Mouse (Mus musculus) embryo, embryonic 11.5 days (tissue): ENCODE results near the gene Kank2.

Experiments
- DNase-seq: peaks from one replicate; pipeline ENCODE4 v3.0.0-alpha.2; 2012; ENCODE audit warnings: low read depth, low spot score

The Kank2 gene

GRCm38 (mm10) chr9:21798345-21799009, at the start of gene Kank2:
Gene Kank2, minus strand, starts transcription at chr9:21798744.
- peak; percentile 76 for DNase-seq

- no peak for DNase-seq
Measured at GRCm38 (mm10) chr9:21847926-21848325, 49.4 kb upstream of the Kank2 start.

DNA sequence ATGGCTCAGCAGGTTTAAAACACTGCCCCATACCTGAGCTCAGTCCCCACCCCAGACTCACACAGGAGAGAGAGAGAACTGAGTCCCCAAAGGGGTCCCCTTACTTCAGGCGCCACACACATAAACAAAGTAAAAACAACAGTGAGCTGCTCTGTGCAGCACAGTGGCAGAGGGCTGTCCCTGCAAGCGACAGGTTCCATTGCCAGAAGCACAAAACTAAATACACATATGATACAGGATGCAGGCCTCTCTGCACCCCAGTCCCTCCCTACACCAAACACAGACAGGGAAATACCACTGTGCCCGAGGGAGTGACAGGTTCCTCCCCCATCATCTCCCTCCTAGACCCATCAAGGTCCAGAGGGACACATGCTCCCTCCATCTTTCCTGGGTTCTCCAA, 48.9 kb upstream of the Kank2 start:
- no peak for DNase-seq

DNA sequence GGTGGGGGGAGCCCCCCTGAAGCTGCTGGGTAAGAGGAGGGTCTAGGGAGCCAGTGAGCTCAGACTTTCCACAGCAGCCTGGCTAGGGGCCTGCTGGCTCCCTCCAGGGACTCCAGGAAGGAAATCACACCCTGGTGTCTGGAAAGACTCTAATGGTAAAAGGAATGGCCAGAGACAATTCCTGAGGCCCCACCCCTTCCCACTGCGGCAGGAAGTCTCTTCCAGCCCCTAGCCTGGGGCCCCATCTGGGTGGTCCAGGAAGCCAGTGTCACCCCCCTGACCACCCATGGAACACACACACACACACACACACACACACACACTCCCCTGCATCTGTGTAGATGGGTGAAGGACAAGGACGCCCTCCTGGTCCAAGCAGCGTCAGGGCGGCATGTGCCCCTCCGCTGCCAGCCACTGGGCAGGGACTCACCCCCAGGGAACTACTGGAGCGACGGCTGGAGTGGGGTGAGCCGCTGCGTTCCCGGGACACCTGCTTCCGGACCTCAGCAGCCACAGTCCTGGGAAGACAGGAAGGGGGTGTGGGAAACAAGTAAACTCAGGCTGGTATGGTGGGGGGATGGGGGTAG, 48.3 kb upstream of the Kank2 start:
- no peak for DNase-seq

GRCm38 (mm10) chr9:21845381-21846080, 47.0 kb upstream of the Kank2 start:
- no peak for DNase-seq

GRCm38 (mm10) chr9:21843086-21843485, 44.5 kb upstream of the Kank2 start:
- no peak for DNase-seq

GRCm38 (mm10) chr9:21842391-21842790, 43.8 kb upstream of the Kank2 start:
- no peak for DNase-seq

DNA sequence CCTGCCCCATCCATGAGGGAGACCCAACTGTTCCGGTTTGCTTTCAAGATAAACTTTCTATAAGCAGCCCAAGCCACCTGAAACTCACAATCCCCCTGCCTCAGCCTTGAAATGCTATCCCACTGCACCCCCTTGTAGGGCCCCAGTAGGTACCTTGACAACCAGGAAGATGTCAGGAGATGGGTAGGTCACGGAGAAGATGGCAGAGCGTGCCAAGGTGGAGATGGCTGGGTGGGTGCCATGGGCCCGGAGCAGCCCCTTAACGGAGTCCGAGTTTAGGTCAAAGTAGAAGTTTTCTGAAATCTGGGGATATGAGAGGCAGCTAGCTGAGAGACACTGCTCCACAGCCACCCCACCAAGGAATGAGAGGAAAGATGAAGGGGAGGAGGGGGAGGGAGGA, 42.8 kb upstream of the Kank2 start:
- DNase-seq: no peak

GRCm38 (mm10) chr9:21840115-21840787, 41.7 kb upstream of the Kank2 start:
- DNase-seq: no peak

- no peak for DNase-seq
Measured at GRCm38 (mm10) chr9:21837690-21838089, 39.1 kb upstream of the Kank2 start.

DNA sequence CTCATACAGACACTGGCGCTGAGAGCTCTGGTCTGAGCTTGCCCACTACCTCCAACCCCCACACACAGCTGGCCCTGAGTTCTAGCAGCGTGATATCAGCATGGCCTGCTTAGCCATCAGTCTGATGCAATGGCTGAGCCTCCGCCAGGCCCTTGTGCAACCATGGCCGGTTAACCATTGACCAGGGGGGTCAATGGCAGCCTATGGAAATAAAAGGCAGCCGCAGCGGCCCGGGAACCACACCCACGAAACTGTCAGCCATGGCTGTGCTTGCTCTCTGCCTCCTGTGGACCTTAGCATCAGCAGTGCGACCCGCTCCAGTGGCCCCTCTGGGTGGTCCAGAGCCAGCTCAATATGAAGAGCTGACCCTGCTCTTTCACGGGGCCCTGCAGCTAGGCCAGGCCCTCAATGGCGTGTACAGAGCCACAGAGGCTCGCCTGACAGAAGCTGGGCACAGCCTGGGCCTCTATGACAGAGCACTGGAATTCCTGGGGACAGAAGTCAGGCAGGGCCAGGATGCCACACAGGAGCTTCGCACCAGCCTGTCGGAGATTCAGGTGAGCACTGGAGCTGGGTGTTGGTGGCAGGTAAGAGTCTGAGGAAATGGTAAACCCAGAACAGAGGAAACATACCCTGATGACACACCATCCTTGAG, 36.8 kb upstream of the Kank2 start, which contains the start of gene Angptl8:
Angptl8 (plus strand) TSS at position 253 of the 655 bp plus-strand sequence.
- DNase-seq: no peak

DNA sequence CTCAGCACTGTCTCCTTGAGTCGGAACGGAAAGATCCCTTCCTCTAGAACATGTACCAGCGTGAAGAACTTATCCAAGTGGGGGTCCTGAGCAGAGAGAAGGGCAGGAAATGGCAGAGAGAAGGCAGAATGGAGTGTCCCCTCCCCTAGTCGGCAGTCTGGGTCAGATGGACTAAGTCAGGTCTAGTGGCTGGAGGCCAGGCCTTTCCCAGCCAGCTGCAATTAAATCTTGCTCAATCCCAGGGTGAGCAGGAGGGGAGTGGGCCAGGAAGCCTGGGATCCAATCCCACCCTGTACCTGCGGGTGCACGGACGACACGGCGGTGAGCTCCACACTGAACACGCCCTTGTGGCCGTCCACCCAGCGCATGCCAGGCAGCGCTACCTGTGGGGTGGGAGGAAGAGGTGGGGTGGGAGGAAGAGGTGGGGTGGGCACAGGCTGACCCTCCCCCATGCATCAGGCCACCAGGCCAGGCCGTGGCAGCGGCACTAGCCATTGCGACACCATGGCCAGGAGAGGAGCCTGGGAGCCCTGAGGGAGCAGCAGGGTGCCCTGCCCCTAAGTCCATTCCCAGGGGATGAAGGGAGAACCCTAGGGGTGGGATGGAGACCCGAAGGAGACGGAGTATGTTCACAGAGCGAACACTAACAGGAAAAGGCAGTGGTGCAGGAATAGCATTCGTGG, 33.2 kb upstream of the Kank2 start:
- no peak for DNase-seq

- DNase-seq: no peak
Measured at GRCm38 (mm10) chr9:21830936-21831335, 32.4 kb upstream of the Kank2 start.

DNA sequence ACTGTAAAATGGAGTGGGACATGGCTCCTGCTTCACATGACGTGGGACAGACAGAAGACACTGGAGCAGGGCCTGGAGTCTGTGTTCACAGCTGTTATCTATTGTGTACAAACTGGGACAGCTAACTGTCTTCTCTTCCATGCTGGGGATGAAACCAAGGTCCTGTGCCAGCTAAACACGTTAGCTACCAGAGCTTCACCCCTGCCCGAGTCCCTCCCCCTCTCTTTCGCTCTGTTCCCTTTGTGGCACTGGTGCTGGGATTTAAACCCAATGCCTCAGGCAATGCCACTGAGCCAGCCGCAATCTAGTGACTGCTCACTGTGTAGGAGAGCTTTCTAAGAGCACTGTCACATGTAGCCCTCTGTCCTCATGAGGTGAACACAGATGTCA, 31.9 kb upstream of the Kank2 start:
- no peak for DNase-seq

DNA sequence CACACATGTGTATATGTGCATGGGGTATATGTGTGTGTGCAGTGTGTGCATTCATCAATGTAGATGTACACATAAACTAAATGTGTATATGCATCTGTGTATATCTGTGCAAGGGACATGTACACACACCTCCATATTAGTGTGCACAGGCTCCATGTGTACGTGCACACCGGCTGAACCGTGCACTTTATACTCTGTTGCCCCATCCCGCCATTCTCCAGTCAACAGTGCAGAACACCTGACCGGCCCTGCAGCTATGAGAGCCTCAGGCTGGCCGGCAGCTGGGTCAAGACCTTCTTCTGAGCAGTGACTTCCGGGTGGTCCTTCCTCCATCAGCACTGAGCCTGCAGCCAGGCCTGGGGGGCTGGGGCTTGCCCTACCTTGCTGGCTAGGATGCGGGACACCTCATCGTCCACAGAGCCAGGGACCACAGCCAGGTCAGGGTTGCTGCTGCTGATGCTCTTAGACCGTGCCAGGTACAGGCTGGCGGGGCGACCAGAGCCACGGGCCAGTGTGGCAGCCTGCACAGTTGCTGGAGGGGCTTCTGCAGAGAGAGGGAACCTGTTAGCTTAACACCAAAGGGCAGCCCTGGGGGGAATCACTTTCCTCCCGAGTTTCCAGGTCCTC, 31.4 kb upstream of the Kank2 start:
- no peak for DNase-seq

- no peak for DNase-seq
Measured at GRCm38 (mm10) chr9:21824366-21824765, 25.8 kb upstream of the Kank2 start.

DNA sequence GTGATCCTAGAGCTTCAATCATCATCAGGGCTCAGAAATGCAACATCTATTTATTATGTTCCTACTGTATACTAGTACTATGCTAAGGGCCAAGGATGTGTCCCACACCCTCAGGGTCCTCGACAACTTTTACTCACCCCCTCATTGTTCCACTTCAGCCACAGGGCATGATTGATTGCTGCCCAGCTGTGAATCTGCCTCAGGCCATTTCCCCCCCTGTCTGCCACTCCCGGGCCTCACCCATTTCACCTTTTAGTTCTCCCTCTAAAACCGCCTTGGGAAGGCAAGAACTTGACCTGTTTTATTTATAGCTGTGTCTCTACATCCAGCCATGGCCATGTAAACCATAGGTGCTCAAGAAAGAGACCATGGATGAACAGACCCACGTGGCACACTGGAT, 25.4 kb upstream of the Kank2 start:
- no peak for DNase-seq

DNA sequence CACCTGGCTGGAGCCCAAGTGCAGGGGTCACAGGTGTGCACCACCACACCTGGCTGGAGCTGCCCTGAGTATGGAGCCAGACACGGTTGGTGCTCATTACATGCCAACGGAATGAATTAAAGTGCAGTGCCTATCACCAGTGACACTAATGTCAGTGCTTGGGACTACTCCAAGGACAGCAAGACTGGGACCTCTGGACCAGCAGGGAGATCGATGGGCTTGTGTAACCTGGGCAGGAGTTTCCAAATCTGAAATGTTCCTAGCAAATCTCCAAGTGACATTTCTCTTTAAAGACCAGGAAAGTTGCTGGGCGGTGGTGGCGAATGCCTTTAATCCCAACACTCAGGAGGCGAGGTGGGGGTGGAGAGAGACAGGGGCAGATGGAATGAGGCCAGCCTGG, 24.1 kb upstream of the Kank2 start:
- no peak for DNase-seq

DNA sequence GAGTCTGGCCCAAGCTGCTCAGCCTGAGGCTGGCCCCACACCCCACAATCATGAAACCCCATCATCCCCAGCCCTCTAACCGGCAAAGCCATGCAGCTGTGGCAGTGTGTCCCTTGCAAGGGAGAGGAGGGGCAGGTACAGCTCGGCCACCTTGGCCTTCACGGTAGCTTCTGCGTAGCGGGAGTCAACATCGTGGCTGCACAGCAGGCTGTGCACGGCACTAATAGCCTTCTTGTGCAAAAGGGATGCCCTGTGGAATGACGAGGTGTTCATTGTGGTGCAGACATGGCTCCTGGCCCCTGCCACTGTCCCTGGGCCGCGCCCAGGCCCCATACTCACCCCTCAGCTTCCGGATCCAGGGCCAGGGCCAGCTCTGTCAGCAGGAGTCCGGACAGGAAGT, 21.6 kb upstream of the Kank2 start:
- no peak for DNase-seq

- DNase-seq: no peak
Measured at GRCm38 (mm10) chr9:21819181-21819729, 20.7 kb upstream of the Kank2 start.

- no peak for DNase-seq
Measured at GRCm38 (mm10) chr9:21818561-21818960, 20.0 kb upstream of the Kank2 start.
